Mouse (Mus musculus): ENCODE measurements around the gene Ly6c1.
"Not testable (repeated sequence)": the region's sequence is repeated elsewhere in the genome, so short reads cannot be mapped to it uniquely, and the experiment has no call there.

DNA sequence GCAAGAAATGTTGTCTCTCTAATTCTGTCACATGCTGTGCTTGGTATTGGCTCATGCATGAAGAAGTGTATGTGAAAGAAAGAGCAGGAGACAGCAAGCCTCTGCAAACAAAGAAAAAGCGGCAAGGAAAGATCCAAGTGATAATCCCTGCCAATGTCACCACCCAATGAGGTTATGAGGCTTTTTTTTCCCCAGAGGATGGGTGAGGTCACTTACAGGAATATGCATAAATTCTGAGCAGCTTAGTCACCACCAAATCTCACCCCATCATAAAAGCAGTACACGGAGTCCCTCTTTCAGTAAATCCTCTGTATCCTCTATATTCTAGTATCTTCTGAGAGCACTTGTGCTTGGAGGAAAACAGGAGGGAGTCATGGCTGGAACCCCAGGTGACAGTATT, 1.2 kb upstream of the Ly6c1 start:
- TF ChIP-seq CTCF (conservative IDR thresholded peaks at IDR 0.05; ENCODE audit: low read length); NANOG (IDR thresholded peaks at IDR 0.05; ENCODE audit: borderline replicate concordance, low read length): not testable (repeated sequence)
